Mouse (Mus musculus) E14TG2a.4 (cell line): ENCODE data around the gene Rdm1.

Experiments used
- CTCF ChIP-seq: conservative IDR thresholded peaks from 2 replicates; pipeline ENCODE4 v1.5.1; 2014; ENCODE audit warnings: low read length
- NANOG ChIP-seq: IDR thresholded peaks from 2 replicates; pipeline ENCODE4 v1.6.1; 2014; ENCODE audit warnings: borderline replicate concordance, low read length, mixed read lengths
- POU5F1 ChIP-seq: IDR thresholded peaks from 2 replicates; pipeline ENCODE4 v1.6.1; 2014; ENCODE audit warnings: low read length, borderline replicate concordance

GRCm38 (mm10) chr11:101618596-101618995, 8.4 kb upstream of the Rdm1 start:
- no peak for TF ChIP-seq CTCF
- no peak for TF ChIP-seq POU5F1
- no peak for TF ChIP-seq NANOG
